Mouse (Mus musculus) liver, embryonic 16.5 days (tissue): ENCODE data around the gene Nxph1. TPM values are rescaled to one million over a fixed set of nuclear protein-coding genes. Genes with fewer than 3 reads are reported as not detected.

Experiments used
- ATAC-seq: fragments of 200-750 bp; cut with Nextera tagmentation; 2 replicates; pipeline ENCODE4 v1.8.0; 2017; ENCODE audit warnings: low read depth, mild to moderate bottlenecking, moderate number of reproducible peaks, moderate library complexity
- H3K27ac ChIP-seq: fragments of 300-500 bp; sonication (generic); 2 replicates; pipeline ENCODE4 v1.5.1; 2014; ENCODE audit warnings: mild to moderate bottlenecking, low read length
- H3K27me3 ChIP-seq: fragments of 300-500 bp; sonication (generic); 2 replicates; pipeline ENCODE4 v1.6.1; 2014; ENCODE audit warnings: low read depth, low read length, mixed read lengths; ENCODE audit not compliant: control insufficient read depth, insufficient read depth
- H3K36me3 ChIP-seq: fragments of 300-500 bp; sonication (generic); 2 replicates; pipeline ENCODE4 v1.6.1; 2014; ENCODE audit warnings: mild to moderate bottlenecking; ENCODE audit not compliant: control insufficient read depth, insufficient read depth
- H3K4me1 ChIP-seq: fragments of 300-500 bp; sonication (generic); 2 replicates; pipeline ENCODE4 v1.6.1; 2014; ENCODE audit warnings: low read depth, low read length, mixed read lengths; ENCODE audit not compliant: control insufficient read depth
- H3K4me2 ChIP-seq: fragments of 300-500 bp; sonication (generic); 2 replicates; pipeline ENCODE4 v1.6.1; 2014; ENCODE audit warnings: low read depth, low read length, mixed read lengths
- H3K4me3 ChIP-seq: fragments of 300-500 bp; sonication (generic); 2 replicates; pipeline ENCODE4 v1.5.1; 2014; ENCODE audit warnings: low read depth, mild to moderate bottlenecking, low read length
- H3K9ac ChIP-seq: fragments of 300-500 bp; sonication (generic); 2 replicates; pipeline ENCODE4 v1.6.1; 2014; ENCODE audit warnings: low read depth, low read length
- H3K9me3 ChIP-seq: fragments of 300-500 bp; sonication (generic); replicated peaks from 2 replicates; pipeline ENCODE4 v1.6.1; 2016; ENCODE audit warnings: low read length; ENCODE audit not compliant: control insufficient read depth
- WGBS: fragments of 180-500 bp; shearing (Covaris S2); extraction: QIAGEN DNeasy Blood & Tissue Kit; methylation state at CpG from one replicate; pipeline ENCODE4 v1.1.7; 2014; ENCODE audit not compliant: insufficient replicate concordance; 5-methylcytosine and 5-hydroxymethylcytosine counted together
- polyA plus RNA-seq: library from polyadenylated mRNA; unstranded; fragments of >200 nt; fragmentation: Nextera tagmentation; extraction: Ambion mirVana; gene quantifications from 2 replicates; pipeline ENCODE4 v1.2.1, GENCODE M21; 2015

The Nxph1 gene
- not detected in 2 replicates for polyA plus RNA-seq

- peaks cover 54% of the 10 kb centered on the region for H3K27me3 ChIP-seq
- no peak within 1 kb of the TSS; the same call in 1 of the 2 replicates for H3K4me3 ChIP-seq
- no peaks in the 10 kb centered on the region; the same call in 1 of the 2 replicates for H3K4me1 ChIP-seq
Observed at GRCm38 (mm10) chr6:8948131-8948470, at the start of gene Nxph1. Gene Nxph1, plus strand, starts transcription at chr6:8948431.

GRCm38 (mm10) chr6:8900021-8900728 is 48.1 kb upstream of the Nxph1 start:
- no peak for ATAC-seq
- Histone ChIP-seq H3K9me3 (no peaks in the 10 kb centered on the region), H3K4me1 (no peaks in the 10 kb centered on the region), H3K27ac (no peak overlapping the region), H3K36me3 (no peaks in the 10 kb centered on the region), H3K27me3 (no peaks in the 10 kb centered on the region), H3K4me3 (no peak overlapping the region), H3K4me2 (no peak overlapping the region), H3K9ac (no peak overlapping the region)
- WGBS: 67% methylated on average over 7 of the region's 7 CpGs

More at GRCm38 (mm10) chr6:8948131-8948470, at the start of gene Nxph1:
- H3K27ac ChIP-seq: no peak within 1 kb of the TSS
- WGBS: 1% methylated on average over 15 of the region's 16 CpGs
- no peak for ATAC-seq
- H3K9ac ChIP-seq: no peak within 1 kb of the TSS
- peak within 1 kb of the TSS; percentile 20 for H3K4me2 ChIP-seq
- no peaks in the 10 kb centered on the region for H3K9me3 ChIP-seq
- H3K36me3 ChIP-seq: no peaks in the 10 kb centered on the region

GRCm38 (mm10) chr6:8900729-8901122 is 47.5 kb upstream of the Nxph1 start:
- H3K27me3 ChIP-seq: no peaks in the 10 kb centered on the region
- no peak overlapping the region for H3K4me3 ChIP-seq
- H3K4me1 ChIP-seq: no peaks in the 10 kb centered on the region
- H3K36me3 ChIP-seq: no peaks in the 10 kb centered on the region
- ATAC-seq: no peak
- WGBS: 69% methylated on average over 2 of the region's 2 CpGs
- no peaks in the 10 kb centered on the region for H3K9me3 ChIP-seq
- H3K9ac ChIP-seq: no peak overlapping the region
- no peak overlapping the region for H3K27ac ChIP-seq
- no peak overlapping the region for H3K4me2 ChIP-seq

GRCm38 (mm10) chr6:8907917-8908316 is 40.3 kb upstream of the Nxph1 start:
- 63% methylated on average over 3 of the region's 3 CpGs for WGBS
- no peaks in the 10 kb centered on the region for H3K9me3 ChIP-seq
- H3K27me3 ChIP-seq: no peaks in the 10 kb centered on the region
- no peaks in the 10 kb centered on the region for H3K4me1 ChIP-seq
- no peak overlapping the region for H3K27ac ChIP-seq
- no peak for ATAC-seq
- no peak overlapping the region for H3K4me3 ChIP-seq
- no peak overlapping the region for H3K4me2 ChIP-seq
- H3K9ac ChIP-seq: no peak overlapping the region
- no peaks in the 10 kb centered on the region for H3K36me3 ChIP-seq

DNA sequence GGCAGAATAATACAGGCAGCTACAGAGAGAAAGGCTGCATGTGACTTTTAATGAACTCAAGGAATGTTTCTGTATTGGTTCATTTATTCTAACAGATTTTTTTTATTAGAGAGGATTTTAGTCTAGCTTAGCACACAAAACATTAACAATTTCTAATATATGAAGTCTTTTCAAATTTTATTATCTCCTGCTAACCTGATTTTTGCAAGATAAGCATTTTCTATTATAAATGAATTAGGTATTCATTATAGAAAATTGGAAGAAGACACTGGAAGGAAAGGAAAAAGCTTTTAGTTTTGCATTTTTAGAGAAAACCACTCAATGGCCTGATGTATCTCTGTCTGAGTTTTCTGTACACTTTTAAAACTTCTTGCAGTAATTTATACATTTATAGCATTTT is 34.8 kb upstream of the Nxph1 start:
- Histone ChIP-seq H3K9ac (no peak overlapping the region), H3K4me1 (no peaks in the 10 kb centered on the region), H3K9me3 (no peaks in the 10 kb centered on the region), H3K4me2 (no peak overlapping the region), H3K36me3 (no peaks in the 10 kb centered on the region), H3K4me3 (no peak overlapping the region), H3K27ac (no peak overlapping the region), H3K27me3 (no peaks in the 10 kb centered on the region)
- ATAC-seq: no peak

GRCm38 (mm10) chr6:8914682-8915081 is 33.5 kb upstream of the Nxph1 start:
- Histone ChIP-seq H3K4me1 (no peaks in the 10 kb centered on the region), H3K9me3 (no peaks in the 10 kb centered on the region), H3K27me3 (no peaks in the 10 kb centered on the region), H3K27ac (no peak overlapping the region), H3K36me3 (no peaks in the 10 kb centered on the region), H3K9ac (no peak overlapping the region), H3K4me3 (no peak overlapping the region), H3K4me2 (no peak overlapping the region)
- WGBS: 37% methylated on average over 3 of the region's 3 CpGs
- ATAC-seq: no peak

DNA sequence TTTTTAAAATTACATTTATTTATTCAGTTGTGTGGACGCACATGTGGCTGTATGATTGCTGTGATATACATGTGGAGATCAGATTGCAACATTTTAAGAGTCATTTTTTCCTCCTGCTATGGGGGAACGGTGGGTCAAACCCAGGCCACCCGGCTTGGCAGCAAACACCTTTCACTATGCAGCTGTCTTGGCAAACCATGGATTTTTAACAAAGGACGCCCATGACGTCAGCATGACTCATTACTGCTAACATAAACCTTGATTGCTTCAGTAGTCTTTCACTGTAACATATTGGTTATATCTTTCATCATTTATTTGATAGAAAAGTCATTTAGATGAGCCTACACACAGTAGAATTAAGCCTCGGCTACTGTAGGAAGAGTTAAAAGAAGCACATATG is 23.8 kb upstream of the Nxph1 start:
- no peaks in the 10 kb centered on the region for H3K9me3 ChIP-seq
- H3K4me2 ChIP-seq: no peak overlapping the region
- 55% methylated on average over 6 of the region's 6 CpGs for WGBS
- H3K36me3 ChIP-seq: no peaks in the 10 kb centered on the region
- no peaks in the 10 kb centered on the region for H3K4me1 ChIP-seq
- no peak for ATAC-seq
- no peak overlapping the region for H3K4me3 ChIP-seq
- H3K27me3 ChIP-seq: no peaks in the 10 kb centered on the region
- no peak overlapping the region for H3K27ac ChIP-seq
- H3K9ac ChIP-seq: no peak overlapping the region

GRCm38 (mm10) chr6:8935241-8935640 is 13.0 kb upstream of the Nxph1 start:
- Histone ChIP-seq H3K27me3 (no peaks in the 10 kb centered on the region), H3K27ac (no peak overlapping the region), H3K9ac (no peak overlapping the region), H3K4me1 (no peaks in the 10 kb centered on the region), H3K9me3 (no peaks in the 10 kb centered on the region), H3K4me3 (no peak overlapping the region), H3K36me3 (no peaks in the 10 kb centered on the region), H3K4me2 (no peak overlapping the region)
- no peak for ATAC-seq
- WGBS: 39% methylated on average over 5 of the region's 5 CpGs

DNA sequence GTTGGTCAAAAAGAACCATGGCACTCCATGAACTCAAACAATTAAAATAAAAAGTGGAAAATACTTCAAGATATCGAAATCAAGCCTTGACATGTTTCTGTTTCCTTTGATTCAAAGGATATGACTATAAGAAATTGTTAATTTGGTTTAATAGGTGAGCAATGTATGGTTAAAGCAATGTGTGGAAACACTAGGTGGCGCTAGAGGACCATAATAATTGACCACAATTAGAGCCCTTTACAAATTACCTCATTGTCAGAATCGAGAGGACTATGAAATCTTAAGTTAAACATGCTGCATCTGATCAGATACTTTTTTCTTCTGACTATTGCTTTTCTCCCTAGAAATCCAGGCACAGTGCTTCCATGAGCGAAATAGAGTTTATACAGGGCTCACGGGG is 12.5 kb upstream of the Nxph1 start:
- WGBS: 17% methylated on average over 5 of the region's 5 CpGs
- no peak overlapping the region for H3K4me2 ChIP-seq
- no peak overlapping the region for H3K9ac ChIP-seq
- H3K36me3 ChIP-seq: no peaks in the 10 kb centered on the region
- no peak overlapping the region for H3K4me3 ChIP-seq
- ATAC-seq: no peak
- no peaks in the 10 kb centered on the region for H3K27me3 ChIP-seq
- no peaks in the 10 kb centered on the region for H3K4me1 ChIP-seq
- no peak overlapping the region for H3K27ac ChIP-seq
- H3K9me3 ChIP-seq: no peaks in the 10 kb centered on the region
